Mouse (Mus musculus) inflammation-experienced regulatory T-cells, adult 6 months (primary cell): ENCODE results near the gene Btbd8. TPM values are rescaled to one million over a fixed set of nuclear protein-coding genes. Genes with fewer than 3 reads are reported as not detected.

Experiments used
- ATAC-seq: one replicate; pipeline ENCODE4 v1.8.0; 2017
- polyA plus RNA-seq, 3 experiments: library from polyadenylated mRNA; unstranded; fragments of 100-300 nt; shearing (Covaris generic); gene quantifications; one replicate each; pipeline ENCODE4 v1.2.1; 2017

Gene Btbd8
- polyA plus RNA-seq, 3 experiments from 2014 or later: 6.5 to 14.2 (median 7.2) TPM

DNA sequence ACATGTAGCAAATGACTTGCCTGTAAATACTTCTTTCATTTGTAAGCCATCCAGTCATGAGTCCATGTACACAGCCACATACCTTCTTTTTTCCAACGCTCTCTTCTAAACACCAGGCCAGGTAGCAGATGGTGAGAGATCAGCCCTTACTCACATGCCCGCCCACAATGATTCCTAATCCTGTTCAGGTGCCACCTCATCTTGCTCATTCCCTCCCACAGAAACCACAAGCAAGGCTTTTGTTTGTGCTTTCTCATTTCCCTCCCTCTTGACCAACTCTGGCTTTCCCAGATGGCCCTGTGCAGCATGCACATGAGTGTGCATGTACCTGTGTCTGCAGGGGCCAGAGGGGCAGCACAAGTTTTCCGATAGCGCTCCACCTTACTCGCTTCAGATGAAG lies 12.5 kb downstream of the Btbd8 start:
- ATAC-seq: no peak

DNA sequence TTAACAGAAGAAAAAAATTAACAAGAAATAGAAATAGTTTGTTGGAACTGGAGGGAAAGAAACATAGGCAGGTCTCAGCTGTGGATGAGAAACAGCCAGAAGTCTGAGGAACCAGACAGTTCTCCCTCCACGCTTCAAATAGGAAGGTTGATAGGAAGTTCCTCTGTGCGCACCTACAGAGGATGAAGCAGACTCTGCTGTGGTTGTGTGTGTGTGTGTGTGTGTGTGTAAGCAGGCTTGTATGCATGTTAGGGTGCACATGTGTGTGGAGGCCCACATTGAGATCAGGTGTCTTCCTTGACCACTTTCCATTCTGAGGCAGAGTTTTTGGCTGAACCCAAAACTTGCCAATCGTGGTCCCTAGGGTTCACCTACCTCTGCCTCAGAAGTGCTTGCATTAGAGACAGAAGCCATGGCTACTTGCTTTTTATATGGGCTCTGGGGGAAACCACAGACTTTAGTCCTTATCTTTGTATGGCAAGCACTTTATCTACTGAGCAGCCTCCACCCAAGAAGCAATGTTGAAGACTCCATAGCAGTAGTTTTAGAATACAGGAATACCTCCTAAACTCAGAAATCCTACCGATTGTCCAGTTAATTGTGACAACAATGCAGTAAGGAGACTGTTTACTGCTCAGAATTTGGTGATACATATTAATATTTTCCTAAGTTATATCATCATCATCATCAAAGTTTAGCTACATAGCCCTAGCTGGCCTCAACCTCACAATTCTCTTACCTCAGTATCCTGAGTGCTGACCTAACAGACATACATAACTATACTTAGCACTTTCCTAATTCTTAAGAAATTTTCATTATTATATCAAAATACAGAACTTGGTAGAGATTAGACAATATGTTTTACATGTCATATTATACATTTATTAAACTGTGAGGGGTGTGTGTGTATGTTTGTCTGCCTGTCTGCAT lies 24.6 kb downstream of the Btbd8 start:
- no peak for ATAC-seq

GRCm38 (mm10) chr5:107466501-107466900 lies 28.7 kb downstream of the Btbd8 start:
- ATAC-seq: no peak

DNA sequence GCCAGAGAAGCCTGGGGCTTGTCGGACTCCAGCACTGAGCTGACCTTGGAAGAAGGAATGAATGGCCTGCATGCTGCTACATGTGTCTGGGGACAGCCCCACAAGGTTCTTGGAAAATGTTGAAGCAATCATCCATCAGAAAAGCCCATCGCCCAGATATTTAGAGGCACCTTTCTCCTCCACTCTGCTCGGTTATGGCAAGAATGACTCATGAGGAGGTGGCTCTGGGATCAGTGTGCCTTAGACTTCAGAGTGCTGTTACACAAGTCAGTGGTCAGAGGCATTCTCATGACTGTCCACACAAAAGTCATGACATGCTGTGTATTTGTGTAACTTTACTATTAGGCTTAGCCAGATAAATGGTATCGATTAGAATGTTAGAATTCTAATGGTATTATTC lies 29.3 kb downstream of the Btbd8 start:
- no peak for ATAC-seq

GRCm38 (mm10) chr5:107470600-107471329 lies 33.0 kb downstream of the Btbd8 start:
- ATAC-seq: no peak

GRCm38 (mm10) chr5:107480194-107480593 lies 42.4 kb downstream of the Btbd8 start:
- ATAC-seq: no peak

DNA sequence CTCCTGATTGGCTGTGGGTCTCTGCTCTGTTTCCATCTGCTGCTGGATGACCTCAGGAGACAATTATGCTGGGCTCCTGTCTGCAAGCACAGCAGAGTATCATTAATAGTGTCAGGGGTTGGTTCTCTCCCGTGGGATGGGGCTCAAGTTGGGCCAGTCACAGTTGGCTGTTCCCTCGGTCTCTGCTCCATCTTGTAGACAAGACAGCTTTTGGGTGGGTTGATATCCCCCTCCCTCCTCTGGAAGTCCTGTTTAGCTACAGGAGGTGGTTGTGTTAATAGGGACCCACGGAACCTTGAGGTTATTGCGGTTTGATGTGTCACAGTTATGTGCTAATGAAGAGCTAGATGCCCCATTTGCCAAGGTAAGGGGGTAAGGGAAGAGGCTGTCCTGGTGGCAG lies 51.2 kb downstream of the Btbd8 start:
- no peak for ATAC-seq

GRCm38 (mm10) chr5:107491036-107491435 lies 53.2 kb downstream of the Btbd8 start:
- no peak for ATAC-seq

DNA sequence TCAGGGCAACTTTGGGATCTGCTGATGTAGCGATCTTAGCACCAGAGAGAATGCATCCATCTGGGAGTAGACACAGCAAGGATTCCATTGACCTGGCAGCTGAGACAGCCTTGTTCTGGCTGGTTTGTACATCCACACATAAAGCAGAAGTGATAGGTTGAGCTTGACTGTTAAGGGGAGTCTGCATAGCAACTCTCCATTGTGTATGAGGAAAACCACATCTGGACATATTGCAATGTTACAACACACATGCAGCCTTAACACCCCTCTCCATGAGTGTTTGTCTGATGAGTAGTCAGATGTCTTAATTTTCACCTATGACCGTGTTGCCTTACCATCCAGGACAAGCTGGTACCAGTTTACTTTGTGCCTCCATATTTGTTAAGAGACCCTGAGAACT lies 54.7 kb downstream of the Btbd8 start:
- no peak for ATAC-seq

DNA sequence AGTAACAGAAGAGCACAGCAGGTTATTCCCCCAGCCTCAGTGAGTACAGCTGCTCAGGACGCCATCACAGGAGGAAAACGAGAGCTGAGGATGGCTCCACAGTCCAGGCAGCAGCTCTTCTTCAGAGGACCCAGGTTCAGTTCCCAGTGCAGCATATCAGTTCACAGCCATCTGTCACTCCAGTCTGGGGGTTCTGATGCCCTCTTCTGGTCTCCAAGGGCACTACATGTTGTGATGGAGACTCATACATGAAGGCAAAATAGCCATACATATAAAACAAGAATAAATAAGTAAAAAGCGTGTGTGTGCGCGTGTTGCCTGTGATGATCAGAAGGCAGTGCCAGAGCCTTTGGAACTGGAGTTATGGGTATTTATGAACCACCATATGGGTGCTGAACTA lies 57.0 kb downstream of the Btbd8 start:
- ATAC-seq: no peak

DNA sequence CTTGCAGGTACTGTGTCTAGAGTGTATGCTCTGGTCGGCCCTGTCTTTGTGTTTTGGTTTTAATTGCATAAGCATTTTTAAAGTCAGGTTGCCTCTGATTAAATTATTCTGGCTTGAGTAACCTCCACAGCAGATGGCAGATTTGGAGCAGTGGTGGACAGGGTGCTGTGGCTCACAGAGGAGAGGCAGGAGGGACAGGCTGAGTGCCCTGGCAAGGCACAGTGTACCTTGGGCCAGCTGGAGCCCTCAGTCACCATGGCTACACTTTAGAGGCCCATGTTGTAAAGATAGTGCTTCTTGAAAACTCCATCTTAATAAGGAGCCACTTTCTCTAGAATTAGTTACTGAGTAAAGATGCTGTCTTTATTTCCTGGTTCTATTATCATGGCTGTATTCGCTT lies 58.2 kb downstream of the Btbd8 start:
- no peak for ATAC-seq

- ATAC-seq: peak; percentile 90
Observed at GRCm38 (mm10) chr5:107497519-107498501, 60.0 kb downstream of the Btbd8 start.

- ATAC-seq: no peak
Observed at GRCm38 (mm10) chr5:107498806-107499310, 61.1 kb downstream of the Btbd8 start.

DNA sequence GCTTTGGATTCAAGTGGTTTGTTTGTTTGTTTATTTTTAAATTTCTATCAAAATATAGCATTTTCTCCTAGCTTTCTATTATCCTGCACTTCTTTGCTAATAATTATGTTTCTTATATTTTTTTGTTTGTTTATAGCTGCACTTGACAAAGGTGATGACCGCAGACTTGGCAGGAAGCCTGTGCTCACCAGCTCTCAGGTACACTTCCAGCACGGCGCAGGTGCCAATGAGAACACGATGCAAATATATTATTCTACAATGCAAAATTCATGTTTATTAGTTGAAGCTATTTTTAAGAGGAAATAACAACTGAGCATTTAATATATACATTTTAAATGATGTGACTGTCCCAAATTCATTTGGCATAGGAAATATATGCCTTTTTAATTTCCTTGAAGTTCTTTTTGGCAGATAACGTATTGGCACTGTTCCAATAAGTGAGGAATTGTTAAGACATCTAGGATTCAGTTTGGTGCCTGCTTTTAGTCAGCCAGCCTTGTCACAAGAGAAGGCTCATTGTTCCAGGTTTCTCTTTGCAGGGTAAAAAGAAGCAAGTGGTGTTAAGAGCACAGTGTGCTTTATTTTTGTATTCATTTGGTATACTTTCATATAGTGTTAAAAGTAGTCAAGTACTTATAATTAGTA lies 62.2 kb downstream of the Btbd8 start:
- ATAC-seq: no peak

GRCm38 (mm10) chr5:107500741-107501140 lies 62.9 kb downstream of the Btbd8 start:
- no peak for ATAC-seq

DNA sequence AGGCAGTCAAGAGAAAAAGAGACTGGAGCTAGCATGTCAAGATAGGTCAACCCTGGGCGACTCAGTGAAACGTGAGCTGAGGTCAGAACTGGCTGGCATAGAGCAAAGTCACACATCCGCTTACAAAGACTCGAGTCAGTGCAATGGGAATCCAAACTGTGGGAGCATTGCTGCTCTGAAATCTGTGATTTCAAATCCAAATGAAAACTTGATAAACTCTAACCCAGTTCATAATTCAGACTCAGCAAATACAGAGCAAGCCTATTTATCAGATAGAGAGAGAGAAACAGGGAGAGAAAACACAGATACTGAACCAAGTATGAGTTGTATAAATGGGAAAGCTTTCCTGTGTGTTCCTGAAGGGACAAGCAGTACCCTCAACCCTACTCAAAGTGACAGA lies 69.5 kb downstream of the Btbd8 start, which contains the start of gene Gm42669:
Gene Gm42669, plus strand, starts transcription at position 301 of the 400 bp plus-strand sequence.
- no peak for ATAC-seq

- ATAC-seq: no peak
Observed at GRCm38 (mm10) chr5:107510503-107510902, 72.7 kb downstream of the Btbd8 start.

- ATAC-seq: no peak
Observed at GRCm38 (mm10) chr5:107511326-107511725, 73.5 kb downstream of the Btbd8 start.

DNA sequence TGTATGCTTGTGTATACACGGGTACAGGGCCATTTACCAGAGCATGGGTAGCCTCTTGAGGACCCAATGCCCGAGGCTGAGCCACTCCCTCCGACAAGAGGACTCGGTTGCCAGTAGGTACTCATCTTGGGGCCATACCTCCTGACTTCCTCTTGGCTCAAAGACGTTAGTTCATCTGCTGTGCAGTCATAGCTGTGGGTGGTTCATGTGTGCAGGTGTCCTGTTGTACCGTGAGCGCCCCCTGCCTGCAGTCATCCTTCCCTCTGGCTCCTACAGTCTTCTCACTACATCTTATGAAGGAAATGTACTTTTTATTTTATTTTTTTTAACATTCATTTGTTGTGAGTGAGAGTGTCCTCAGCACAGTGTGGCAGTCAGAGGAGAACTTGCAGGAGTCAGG lies 75.8 kb downstream of the Btbd8 start:
- peak; percentile 92 for ATAC-seq

- no peak for ATAC-seq
Observed at GRCm38 (mm10) chr5:107515453-107515852, 77.7 kb downstream of the Btbd8 start.

- ATAC-seq: no peak
Observed at GRCm38 (mm10) chr5:107516087-107516486, 78.3 kb downstream of the Btbd8 start.

GRCm38 (mm10) chr5:107518602-107519001 lies 80.8 kb downstream of the Btbd8 start:
- no peak for ATAC-seq
